Mouse (Mus musculus): ENCODE results near the gene Adamtsl4. TPM values are rescaled to one million over a fixed set of nuclear protein-coding genes. Genes with fewer than 3 reads are reported as not detected.

The Adamtsl4 gene
- total and polyA plus RNA-seq, 3 experiments: 6.0 to 17.4 (median 8.8) TPM

- DNase-seq: no peak
Measured at GRCm38 (mm10) chr3:95635636-95636035, 52.1 kb downstream of the Adamtsl4 start.

- DNase-seq: no peak
Measured at GRCm38 (mm10) chr3:95632648-95633588, 54.8 kb downstream of the Adamtsl4 start.

GRCm38 (mm10) chr3:95631304-95631703 is 56.4 kb downstream of the Adamtsl4 start:
- DNase-seq: no peak

GRCm38 (mm10) chr3:95630856-95631255 is 56.9 kb downstream of the Adamtsl4 start:
- DNase-seq: no peak

GRCm38 (mm10) chr3:95629755-95630154 is 58.0 kb downstream of the Adamtsl4 start:
- peak; percentile 81 for DNase-seq

- no peak for DNase-seq
Measured at GRCm38 (mm10) chr3:95627763-95628162, 60.0 kb downstream of the Adamtsl4 start.

Small RNAs within 50 kb of the gene (microRNA-seq; reads per million reads assigned to microRNA genes)
- 0.41 to 0.44 reads per million in 2 experiments for gene Mir7014

Other genes starting within 250 kb of the Adamtsl4 start
- 1 to 10 TPM; 4.4 to 5.0 TPM for gene Ctsk, start 188.7 kb downstream of the Adamtsl4 start, total RNA-seq (2021)
- gene Ctsk, start 188.7 kb downstream of the Adamtsl4 start, polyA plus RNA-seq (2012; rRNA removed): 0.48 and 0.86 TPM in 2 replicates
- 10 to 100 TPM; 51.8 to 57.1 TPM for gene Ctss, start 161.1 kb downstream of the Adamtsl4 start, total RNA-seq (2021)
- 5.5 and 8.0 TPM in 2 replicates for gene Ctss, start 161.1 kb downstream of the Adamtsl4 start, polyA plus RNA-seq (2012; rRNA removed)
- gene Hormad1, start 128.2 kb downstream of the Adamtsl4 start, total RNA-seq (2021): not detected
- gene Hormad1, start 128.2 kb downstream of the Adamtsl4 start, polyA plus RNA-seq (2012; rRNA removed): not detected in 2 replicates
- gene Golph3l, start 99.0 kb downstream of the Adamtsl4 start, total RNA-seq (2021): 10 to 100 TPM; 39.3 to 52.5 TPM
- 2.1 and 2.3 TPM in 2 replicates for gene Golph3l, start 99.0 kb downstream of the Adamtsl4 start, polyA plus RNA-seq (2012; rRNA removed)
- 100 to 1,000 TPM in 1 of 2 experiments, 10 to 100 TPM in 1; 82.5 to 104 TPM for gene Ensa, start 62.9 kb downstream of the Adamtsl4 start, total RNA-seq (2021)
- 7.2 and 9.0 TPM in 2 replicates for gene Ensa, start 62.9 kb downstream of the Adamtsl4 start, polyA plus RNA-seq (2012; rRNA removed)
- 100 to 1,000 TPM; 152 to 159 TPM for gene Mcl1, start 29.1 kb downstream of the Adamtsl4 start, total RNA-seq (2021)
- gene Mcl1, start 29.1 kb downstream of the Adamtsl4 start, polyA plus RNA-seq (2012; rRNA removed): 272 and 291 TPM in 2 replicates
- gene Ecm1, start 51.7 kb upstream of the Adamtsl4 start, total RNA-seq (2021): 100 to 1,000 TPM; 716 to 736 TPM
- gene Ecm1, start 51.7 kb upstream of the Adamtsl4 start, polyA plus RNA-seq (2012; rRNA removed): 917 and 1,104 TPM in 2 replicates
- 10 to 100 TPM; 49.6 to 50.3 TPM for gene Tars2, start 72.3 kb upstream of the Adamtsl4 start, total RNA-seq (2021)
- gene Tars2, start 72.3 kb upstream of the Adamtsl4 start, polyA plus RNA-seq (2012; rRNA removed): 39.6 and 50.2 TPM in 2 replicates
- gene Rprd2, start 130.9 kb upstream of the Adamtsl4 start, total RNA-seq (2021): 10 to 100 TPM; 46.4 to 59.6 TPM
- 6.3 and 8.1 TPM in 2 replicates for gene Rprd2, start 130.9 kb upstream of the Adamtsl4 start, polyA plus RNA-seq (2012; rRNA removed)
- 10 to 100 TPM; 30.0 to 35.1 TPM for gene Prpf3, start 168.0 kb upstream of the Adamtsl4 start, total RNA-seq (2021)
- gene Prpf3, start 168.0 kb upstream of the Adamtsl4 start, polyA plus RNA-seq (2012; rRNA removed): 4.6 and 5.6 TPM in 2 replicates
- gene Mrps21, start 183.6 kb upstream of the Adamtsl4 start, total RNA-seq (2021): 100 to 1,000 TPM; 309 to 364 TPM
- 12.3 and 13.0 TPM in 2 replicates for gene Mrps21, start 183.6 kb upstream of the Adamtsl4 start, polyA plus RNA-seq (2012; rRNA removed)
- gene Ciart, start 194.3 kb upstream of the Adamtsl4 start, total RNA-seq (2021): 1 to 10 TPM; 1.6 to 1.9 TPM
- 2.4 and 4.0 TPM in 2 replicates for gene Ciart, start 194.3 kb upstream of the Adamtsl4 start, polyA plus RNA-seq (2012; rRNA removed)
- gene BC028528, start 204.1 kb upstream of the Adamtsl4 start, total RNA-seq (2021): 10 to 100 TPM; 13.0 to 15.2 TPM
- gene BC028528, start 204.1 kb upstream of the Adamtsl4 start, polyA plus RNA-seq (2012; rRNA removed): 1.8 TPM in 2 replicates
- gene Aph1a, start 206.1 kb upstream of the Adamtsl4 start, total RNA-seq (2021): 100 to 1,000 TPM in 1 of 2 experiments, 10 to 100 TPM in 1; 76.0 to 135 TPM
- gene Aph1a, start 206.1 kb upstream of the Adamtsl4 start, polyA plus RNA-seq (2012; rRNA removed): 789 and 930 TPM in 2 replicates
- 1 to 10 TPM; 1.7 to 7.3 TPM for gene Car14, start 216.8 kb upstream of the Adamtsl4 start, total RNA-seq (2021)
- 1.0 and 1.2 TPM in 2 replicates for gene Car14, start 216.8 kb upstream of the Adamtsl4 start, polyA plus RNA-seq (2012; rRNA removed)
- gene Anp32e, start 241.3 kb upstream of the Adamtsl4 start, total RNA-seq (2021): 10 to 100 TPM; 81.0 to 98.6 TPM
- gene Anp32e, start 241.3 kb upstream of the Adamtsl4 start, polyA plus RNA-seq (2012; rRNA removed): 5.8 and 7.4 TPM in 2 replicates